Mouse (Mus musculus) kidney, adult 9 months (tissue): ENCODE data around the gene Cep63.

Experiments used
- DNase-seq: peaks from one replicate; pipeline ENCODE4 v3.0.0; 2022

The Cep63 gene

GRCm38 (mm10) chr9:102625983-102626838 is at the start of gene Cep63, which contains the start of gene Anapc13:
Cep63 (minus strand) TSS chr9:102626534.
Anapc13 (plus strand) TSS chr9:102626296.
- DNase-seq = peak; percentile 98

GRCm38 (mm10) chr9:102675922-102676321 is 49.6 kb upstream of the Cep63 start:
- DNase-seq = no peak

GRCm38 (mm10) chr9:102673381-102673780 is 47.0 kb upstream of the Cep63 start:
- no peak for DNase-seq

- no peak for DNase-seq
These were observed 42.6 kb upstream of the Cep63 start for GRCm38 (mm10) chr9:102668906-102669305.

GRCm38 (mm10) chr9:102668115-102668514 is 41.8 kb upstream of the Cep63 start:
- DNase-seq = no peak

GRCm38 (mm10) chr9:102656355-102657095 is 30.2 kb upstream of the Cep63 start:
- DNase-seq = no peak

- DNase-seq = no peak
These were observed 24.9 kb upstream of the Cep63 start for GRCm38 (mm10) chr9:102651199-102651720.

- DNase-seq = no peak
These were observed 24.3 kb upstream of the Cep63 start for GRCm38 (mm10) chr9:102650637-102651036.

GRCm38 (mm10) chr9:102649917-102650527 is 23.7 kb upstream of the Cep63 start:
- no peak for DNase-seq

GRCm38 (mm10) chr9:102647010-102647409 is 20.7 kb upstream of the Cep63 start:
- DNase-seq = no peak

- no peak for DNase-seq
These were observed 18.9 kb upstream of the Cep63 start for GRCm38 (mm10) chr9:102645119-102645695.

- peak; percentile 52 for DNase-seq
These were observed 17.3 kb upstream of the Cep63 start for GRCm38 (mm10) chr9:102643486-102644101.

- DNase-seq = no peak
These were observed 16.7 kb upstream of the Cep63 start for GRCm38 (mm10) chr9:102643071-102643485.

GRCm38 (mm10) chr9:102641531-102641930 is 15.2 kb upstream of the Cep63 start:
- DNase-seq = no peak

- no peak for DNase-seq
These were observed 13.2 kb upstream of the Cep63 start for GRCm38 (mm10) chr9:102639510-102639909.

- DNase-seq = no peak
These were observed 12.6 kb upstream of the Cep63 start for GRCm38 (mm10) chr9:102638963-102639362.

- DNase-seq = no peak
These were observed 10.8 kb upstream of the Cep63 start for GRCm38 (mm10) chr9:102637115-102637514.

GRCm38 (mm10) chr9:102636553-102636952 is 10.2 kb upstream of the Cep63 start:
- peak; percentile 79 for DNase-seq

GRCm38 (mm10) chr9:102634453-102634852 is 8.1 kb upstream of the Cep63 start:
- no peak for DNase-seq

GRCm38 (mm10) chr9:102632923-102633537 is 6.7 kb upstream of the Cep63 start:
- DNase-seq = peak; percentile 81

- no peak for DNase-seq
These were observed 5.8 kb upstream of the Cep63 start for GRCm38 (mm10) chr9:102632173-102632572.
